Mouse (Mus musculus): ENCODE measurements around the gene Shroom3.

DNA sequence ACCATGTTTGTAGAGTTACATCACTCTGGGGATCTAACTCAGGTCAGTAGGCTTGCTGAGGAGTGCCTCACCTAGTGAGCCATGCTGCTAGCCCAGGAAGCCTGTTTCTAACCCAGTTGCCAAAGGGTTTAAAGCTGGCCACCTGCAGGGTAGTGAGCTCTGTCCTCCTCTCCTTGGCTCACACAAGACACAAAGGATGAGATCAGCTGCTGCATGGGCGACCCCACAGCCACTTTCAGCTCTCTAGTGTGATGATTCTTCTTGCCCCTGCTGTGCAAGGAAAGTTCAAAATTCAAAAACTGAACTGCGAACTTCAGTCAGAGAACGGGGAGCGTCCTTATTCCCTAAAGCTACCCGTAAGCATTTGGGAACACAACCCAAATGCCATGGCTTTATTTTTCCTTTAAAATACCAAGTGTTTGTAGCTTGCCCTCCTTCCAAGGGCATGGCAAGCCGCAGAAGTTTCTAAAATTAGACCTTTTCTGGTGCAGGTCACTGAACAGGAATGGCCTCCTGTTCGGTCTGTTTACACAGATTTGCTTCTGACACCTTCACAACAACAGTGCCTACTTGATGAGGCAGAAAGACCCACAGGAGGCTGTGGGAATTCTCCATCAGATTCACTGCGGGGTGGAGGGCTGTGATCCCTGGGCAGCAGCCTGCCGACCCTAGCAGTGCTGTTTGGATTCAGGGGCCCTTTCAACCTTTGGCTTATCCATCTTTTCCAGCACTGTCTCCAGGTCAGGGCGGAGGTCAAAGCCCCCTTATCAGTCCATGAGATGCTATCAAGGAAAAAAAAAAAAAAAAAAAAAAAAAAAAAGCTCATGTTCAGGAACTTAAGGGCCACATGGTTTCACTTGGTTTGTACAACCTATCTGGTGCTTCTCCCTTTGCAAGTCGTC lies 113.1 kb downstream of the Shroom3 start:
- TF ChIP-seq CTCF (IDR thresholded peaks at IDR 0.05; ENCODE audit: borderline replicate concordance, insufficient read depth, low read depth, low read length) (no peak), POLR2A (IDR thresholded peaks at IDR 0.05; ENCODE audit: borderline replicate concordance, insufficient read depth, low read length) (no peak)

All from cerebellum, adult 2 months (tissue).